Mouse (Mus musculus): Measurements from ENCODE around the gene 1600002K03Rik.
A peak's percentile ranks its signal among the peaks of the same experiment; 100 is the strongest.
"Not testable (repeated sequence)": the region's sequence is repeated elsewhere in the genome, so short reads cannot be mapped to it uniquely, and the experiment has no call there.

The 1600002K03Rik gene

GRCm38 (mm10) chr10:80190491-80191051, 17.8 kb downstream of the 1600002K03Rik start:
- peak; percentile 66 for DNase-seq

DNA sequence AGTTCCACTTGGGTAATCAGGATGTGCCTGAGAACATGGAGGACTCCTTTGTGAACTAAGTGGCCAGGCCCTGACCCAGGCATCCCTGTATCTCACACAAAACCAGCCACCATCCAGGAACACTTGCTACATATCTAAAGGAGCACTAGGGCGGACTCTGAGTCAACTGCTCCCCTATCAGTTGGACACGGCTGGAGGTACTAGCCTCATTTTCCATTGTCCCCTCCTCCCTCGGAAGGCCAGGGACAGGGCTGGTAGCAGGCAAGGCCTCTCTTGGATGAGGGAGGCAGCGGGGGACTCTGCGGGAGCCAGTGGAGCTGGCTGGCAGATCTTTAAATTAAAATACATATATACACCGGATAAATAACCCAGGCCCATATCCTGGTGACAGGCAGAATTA, 21.2 kb downstream of the 1600002K03Rik start:
- DNase-seq: no peak

DNA sequence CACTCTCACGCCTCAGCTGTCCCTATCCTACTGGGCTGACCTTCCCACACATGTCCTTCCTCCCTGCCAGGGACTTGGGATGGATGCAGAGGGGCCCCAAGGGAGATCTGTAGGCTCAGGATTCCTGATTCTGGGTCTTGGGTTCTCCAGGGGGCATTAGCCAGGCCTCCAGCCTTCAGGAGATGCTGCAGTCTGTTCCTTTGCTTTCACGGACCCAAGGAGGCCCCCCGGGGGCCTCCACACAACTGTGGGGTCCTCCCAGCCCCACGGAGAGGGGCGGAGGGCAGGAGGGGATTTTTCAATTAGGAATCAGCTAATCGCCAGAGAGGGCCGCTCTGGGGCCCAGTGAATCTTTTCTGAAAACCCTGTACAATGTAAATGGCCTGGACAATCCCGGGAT, 21.7 kb downstream of the 1600002K03Rik start:
- no peak for DNase-seq

GRCm38 (mm10) chr10:80196167-80196566, 23.4 kb downstream of the 1600002K03Rik start:
- DNase-seq: no peak

- no peak for DNase-seq
These were observed 24.2 kb downstream of the 1600002K03Rik start for GRCm38 (mm10) chr10:80196778-80197581.

DNA sequence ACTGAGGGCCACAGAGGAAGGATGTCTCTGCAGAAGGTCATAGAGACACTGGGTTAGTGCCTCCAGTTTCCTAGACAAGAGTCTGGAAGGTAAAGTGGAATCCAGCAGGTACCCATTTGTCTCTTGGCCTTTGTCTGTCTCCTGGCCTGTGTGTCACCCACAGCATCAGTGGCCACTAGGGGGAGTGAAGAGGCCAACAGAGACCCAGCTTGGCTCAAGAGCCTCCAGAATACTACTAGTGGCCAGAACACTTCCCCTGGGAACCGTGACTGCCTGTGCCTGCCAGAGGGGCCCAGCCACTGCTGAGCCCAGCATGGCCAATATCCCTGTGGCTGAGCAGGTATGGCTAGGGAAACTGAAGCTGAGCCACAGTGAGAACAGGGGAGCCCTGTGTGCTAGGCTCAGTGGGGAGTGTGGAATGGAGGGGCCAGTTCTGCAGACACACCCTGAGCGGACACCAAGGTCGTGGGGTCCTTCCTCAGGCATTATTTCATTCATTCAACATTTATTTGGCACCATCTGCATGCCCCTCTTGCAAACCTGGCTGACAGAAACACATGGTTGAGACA, 26.8 kb downstream of the 1600002K03Rik start:
- DNase-seq: peak; percentile 93

DNA sequence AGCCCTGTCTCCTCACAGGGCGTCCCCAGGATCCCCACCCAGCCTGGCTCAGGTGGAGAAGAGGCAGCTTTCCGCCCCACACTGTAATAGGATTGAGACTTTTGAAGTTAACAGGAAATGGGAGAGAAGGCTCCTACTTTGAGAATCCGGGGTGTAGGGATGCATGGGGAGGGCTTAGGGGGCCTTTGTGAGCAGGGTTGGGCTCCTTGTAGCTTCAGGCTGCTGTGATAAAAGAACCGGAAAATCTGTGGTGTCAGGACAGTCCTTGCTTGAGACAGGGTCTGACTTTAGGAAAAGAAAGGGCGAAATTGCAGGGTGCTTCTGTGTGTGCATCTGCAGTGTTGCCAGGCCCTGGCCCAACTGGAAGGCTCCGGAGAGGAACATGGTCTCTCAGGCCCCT, 27.7 kb downstream of the 1600002K03Rik start:
- no peak for DNase-seq

- DNase-seq: no peak
These were observed 31.3 kb downstream of the 1600002K03Rik start for GRCm38 (mm10) chr10:80204055-80204454.

GRCm38 (mm10) chr10:80207201-80207600, 34.5 kb downstream of the 1600002K03Rik start:
- DNase-seq: no peak

- no peak for DNase-seq
These were observed 34.9 kb downstream of the 1600002K03Rik start for GRCm38 (mm10) chr10:80207676-80208075.

DNA sequence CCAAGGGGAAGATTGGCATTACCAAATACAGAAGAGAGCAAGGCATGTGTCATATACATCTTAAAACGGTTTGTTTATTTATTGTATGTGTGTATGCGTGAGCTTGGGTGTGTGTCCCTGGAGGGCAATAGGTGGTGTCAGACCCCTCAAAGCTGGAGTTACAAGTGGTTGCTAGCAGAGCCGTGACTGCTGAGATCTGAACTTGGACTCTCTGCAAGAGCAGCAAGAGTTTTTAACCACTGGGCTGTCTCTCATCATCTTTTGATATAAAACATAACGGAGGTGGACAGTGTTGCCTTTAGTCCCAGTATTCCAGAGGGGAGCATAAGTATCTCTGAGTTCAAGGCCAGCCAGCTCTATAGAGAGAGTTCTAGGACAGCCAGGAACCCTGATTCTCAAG, 35.5 kb downstream of the 1600002K03Rik start:
- DNase-seq: no peak

GRCm38 (mm10) chr10:80208841-80209371, 36.2 kb downstream of the 1600002K03Rik start:
- DNase-seq: no peak

DNA sequence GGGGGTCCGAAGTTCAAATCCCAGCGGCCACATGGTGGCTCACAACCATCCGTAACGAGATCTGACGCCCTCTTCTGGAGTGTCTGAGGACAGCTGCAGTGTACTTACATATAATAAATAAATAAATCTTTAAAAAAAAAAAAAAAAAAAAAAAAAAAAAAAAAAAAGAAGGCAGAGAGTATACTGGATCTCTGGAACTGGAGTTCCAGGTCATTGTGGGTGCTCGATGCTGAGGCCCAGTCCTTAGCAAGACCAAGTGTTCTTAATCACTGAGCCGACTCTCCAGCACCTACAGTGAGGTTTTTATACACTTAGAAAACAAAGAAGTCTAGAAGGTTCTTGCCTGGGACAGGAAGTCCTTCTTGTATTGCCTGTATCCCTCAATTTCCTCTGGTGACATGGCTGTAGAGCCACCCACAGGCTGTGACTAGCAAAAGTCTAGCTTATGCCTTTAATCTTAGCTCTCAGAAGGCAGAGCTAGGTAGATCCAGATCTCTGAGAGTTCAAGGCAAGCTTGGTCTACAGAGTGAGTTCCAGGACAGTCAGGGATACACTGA, 38.9 kb downstream of the 1600002K03Rik start:
- not testable (repeated sequence) for DNase-seq

- no peak for DNase-seq
These were observed 42.5 kb downstream of the 1600002K03Rik start for GRCm38 (mm10) chr10:80215048-80215772.

DNA sequence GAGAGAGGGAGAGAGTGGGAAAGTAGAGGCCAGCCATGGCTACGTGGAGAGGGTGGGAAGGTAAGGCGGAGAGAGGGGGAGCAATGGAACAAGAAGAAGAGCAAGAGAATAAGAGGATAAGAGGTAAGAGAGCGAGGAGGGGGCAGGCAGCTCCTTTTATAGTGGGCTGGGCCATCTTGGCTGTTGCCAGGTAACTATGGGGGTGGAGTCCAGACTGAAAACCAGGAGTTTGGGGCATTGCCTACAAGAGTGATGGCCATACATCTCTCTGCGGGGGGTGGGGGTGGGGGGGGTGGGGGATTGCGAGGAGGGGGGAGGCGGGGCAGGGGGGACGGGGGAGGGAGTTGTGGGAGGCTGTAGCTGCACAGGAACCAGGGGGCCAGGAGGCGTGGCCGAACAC, 47.9 kb downstream of the 1600002K03Rik start:
- no peak for DNase-seq

DNA sequence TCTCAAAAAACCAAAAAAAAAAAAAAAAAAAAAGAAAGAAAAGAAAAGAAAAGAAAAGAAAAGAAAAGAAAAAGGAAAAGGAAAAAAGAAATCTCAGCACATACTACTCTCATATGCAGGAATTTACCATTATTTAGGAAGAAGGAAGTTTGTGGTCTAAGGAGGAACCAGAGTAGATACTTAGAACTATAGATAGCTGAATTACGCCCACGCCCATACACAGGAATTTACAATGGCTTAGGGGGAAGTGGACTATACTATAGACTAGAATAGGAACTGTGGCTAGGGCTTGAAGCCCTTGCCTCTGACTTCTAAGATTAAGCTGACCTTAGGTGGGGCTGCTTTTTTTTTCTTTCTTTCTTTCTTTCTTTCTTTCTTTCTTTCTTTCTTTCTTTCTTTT, 50.4 kb downstream of the 1600002K03Rik start:
- not testable (repeated sequence) for DNase-seq
